16 mouse cellular contexts compared by ENCODE assay signal in genomic region chr6:23392711-23393110, GRCm38 (mm10).
"Had no signal": no experiment of that assay in that cellular context is flagged by ENCODE, and none has a peak within 500 bp of the region (broad histone marks: within the 10 kb centered on the region; RNA-seq: fewer than 3 reads in every experiment).

No protein-coding gene starts in this region.

- H3K4me3 ChIP-seq: neural tube, embryonic 13.5 days; neural tube, embryonic 15.5 days; stomach, embryonic 15.5 days had no signal

- DNase-seq: retina, postnatal 1 day; right cerebral cortex, adult 18-20 months; right cerebral cortex, postnatal 14 days; right cerebral cortex, postnatal 25 days; right cerebral cortex, postnatal 4 days; spleen, adult 18-20 months; thymus, adult 18-20 months; thymus, adult 2 months; thymus, postnatal 14 days; thymus, postnatal 25 days; thymus, postnatal 36 days; thymus, postnatal 4 days had no signal

- H3K36me3 ChIP-seq: neural tube, embryonic 13.5 days; neural tube, embryonic 15.5 days; stomach, embryonic 15.5 days had no signal

- H3K27me3 ChIP-seq: neural tube, embryonic 15.5 days; stomach, embryonic 15.5 days had no signal

- H3K4me2 ChIP-seq: neural tube, embryonic 13.5 days; neural tube, embryonic 15.5 days; stomach, embryonic 15.5 days had no signal

- H3K4me1 ChIP-seq: neural tube, embryonic 13.5 days; neural tube, embryonic 15.5 days; stomach, embryonic 15.5 days had no signal

- H3K9ac ChIP-seq: neural tube, embryonic 13.5 days; neural tube, embryonic 15.5 days; stomach, embryonic 15.5 days had no signal

- H3K9me3 ChIP-seq: neural tube, embryonic 13.5 days; neural tube, embryonic 15.5 days; stomach, embryonic 15.5 days had no signal

- H3K27ac ChIP-seq: neural tube, embryonic 13.5 days; neural tube, embryonic 15.5 days; stomach, embryonic 15.5 days; stomach, postnatal 0 days had no signal
